Mouse (Mus musculus): ENCODE measurements around the gene Gtf3c1. TPM values are rescaled to one million over a fixed set of nuclear protein-coding genes. Genes with fewer than 3 reads are reported as not detected.
A peak's percentile ranks its signal among the peaks of the same experiment; 100 is the strongest.

Gene Gtf3c1
- polyA plus RNA-seq, 1 experiment from 2014 or later = 50.6 TPM

- Histone ChIP-seq H3K4me2 (replicated peaks) (no peak overlapping the region), H3K36me3 (peaks cover 86% of the 10 kb centered on the region), H3K9ac (replicated peaks) (no peak overlapping the region), H3K9me3 (no peaks in the 10 kb centered on the region), H3K27ac (replicated peaks) (no peak overlapping the region), H3K4me1 (no peaks in the 10 kb centered on the region), H3K4me3 (no peak overlapping the region), H3K27me3 (no peaks in the 10 kb centered on the region)
- no peak for ATAC-seq (ENCODE audit: low FRiP score, low read depth)
- whole genome bisulfite sequencing = 94% methylated on average over 4 of the region's 4 CpGs
These were observed 17.1 kb downstream of the Gtf3c1 start for GRCm38 (mm10) chr7:125690516-125690915.

- no peak overlapping the region for H3K4me3 ChIP-seq
- peaks cover 75% of the 10 kb centered on the region for H3K36me3 ChIP-seq
- no peaks in the 10 kb centered on the region for H3K9me3 ChIP-seq
- no peak overlapping the region for H3K9ac ChIP-seq (replicated peaks)
- no peaks in the 10 kb centered on the region for H3K27me3 ChIP-seq
- no peak overlapping the region for H3K4me2 ChIP-seq (replicated peaks)
- no peaks in the 10 kb centered on the region for H3K4me1 ChIP-seq
- 64% methylated on average over 9 of the region's 9 CpGs for WGBS
- no peak for ATAC-seq (ENCODE audit: low FRiP score, low read depth)
- no peak overlapping the region for H3K27ac ChIP-seq (replicated peaks)
These were observed 27.6 kb downstream of the Gtf3c1 start for GRCm38 (mm10) chr7:125679936-125680335.

- Histone ChIP-seq H3K4me3 (no peak overlapping the region), H3K27me3 (no peaks in the 10 kb centered on the region), H3K9ac (replicated peaks) (no peak overlapping the region), H3K4me1 (no peaks in the 10 kb centered on the region), H3K27ac (replicated peaks) (peak overlapping the region; percentile 7; the same call in 1 of the 2 replicates), H3K9me3 (no peaks in the 10 kb centered on the region), H3K36me3 (peaks cover 76% of the 10 kb centered on the region), H3K4me2 (replicated peaks) (no peak overlapping the region)
- 63% methylated on average over 8 of the region's 8 CpGs for WGBS
- no peak for ATAC-seq (ENCODE audit: low FRiP score, low read depth)
These were observed 28.8 kb downstream of the Gtf3c1 start for GRCm38 (mm10) chr7:125678756-125679155.

- Histone ChIP-seq H3K9ac (replicated peaks) (no peak overlapping the region), H3K36me3 (peaks cover 99% of the 10 kb centered on the region), H3K27ac (replicated peaks) (no peak overlapping the region), H3K27me3 (no peaks in the 10 kb centered on the region), H3K9me3 (no peaks in the 10 kb centered on the region), H3K4me2 (replicated peaks) (no peak overlapping the region), H3K4me1 (no peaks in the 10 kb centered on the region), H3K4me3 (no peak overlapping the region)
- no peak for ATAC-seq (ENCODE audit: low FRiP score, low read depth)
- WGBS = 87% methylated on average over 2 of the region's 2 CpGs
These were observed 32.7 kb downstream of the Gtf3c1 start for GRCm38 (mm10) chr7:125674916-125675315.

GRCm38 (mm10) chr7:125671396-125671795 is 36.2 kb downstream of the Gtf3c1 start:
- Histone ChIP-seq H3K4me3 (no peak overlapping the region), H3K36me3 (peaks cover 99% of the 10 kb centered on the region), H3K9me3 (no peaks in the 10 kb centered on the region), H3K4me2 (replicated peaks) (no peak overlapping the region), H3K9ac (replicated peaks) (no peak overlapping the region), H3K27ac (replicated peaks) (no peak overlapping the region), H3K27me3 (no peaks in the 10 kb centered on the region), H3K4me1 (no peaks in the 10 kb centered on the region)
- no peak for ATAC-seq (ENCODE audit: low FRiP score, low read depth)
- 91% methylated on average over 8 of the region's 8 CpGs for WGBS

- no peaks in the 10 kb centered on the region for H3K4me1 ChIP-seq
- no peak overlapping the region for H3K9ac ChIP-seq (replicated peaks)
- no peak overlapping the region for H3K4me2 ChIP-seq (replicated peaks)
- no peaks in the 10 kb centered on the region for H3K27me3 ChIP-seq
- 93% methylated on average over 6 of the region's 6 CpGs for WGBS
- no peak overlapping the region for H3K27ac ChIP-seq (replicated peaks)
- peaks cover 99% of the 10 kb centered on the region for H3K36me3 ChIP-seq
- no peaks in the 10 kb centered on the region for H3K9me3 ChIP-seq
- no peak for ATAC-seq (ENCODE audit: low FRiP score, low read depth)
- no peak overlapping the region for H3K4me3 ChIP-seq
These were observed 36.7 kb downstream of the Gtf3c1 start for GRCm38 (mm10) chr7:125670865-125671264.

GRCm38 (mm10) chr7:125663654-125664053 is 43.9 kb downstream of the Gtf3c1 start:
- no peak overlapping the region for H3K4me2 ChIP-seq (replicated peaks)
- H3K4me3 ChIP-seq = no peak overlapping the region
- no peak overlapping the region for H3K27ac ChIP-seq (replicated peaks)
- no peak overlapping the region for H3K9ac ChIP-seq (replicated peaks)
- WGBS = 92% methylated on average over 3 of the region's 3 CpGs
- no peaks in the 10 kb centered on the region for H3K27me3 ChIP-seq
- no peak for ATAC-seq (ENCODE audit: low FRiP score, low read depth)
- H3K4me1 ChIP-seq = no peaks in the 10 kb centered on the region
- peaks cover 98% of the 10 kb centered on the region for H3K36me3 ChIP-seq
- no peaks in the 10 kb centered on the region for H3K9me3 ChIP-seq

- H3K36me3 ChIP-seq = peaks cover 98% of the 10 kb centered on the region
- no peaks in the 10 kb centered on the region for H3K9me3 ChIP-seq
- ATAC-seq (ENCODE audit: low FRiP score, low read depth) = no peak
- H3K27me3 ChIP-seq = no peaks in the 10 kb centered on the region
- no peaks in the 10 kb centered on the region for H3K4me1 ChIP-seq
- H3K4me3 ChIP-seq = no peak overlapping the region
- no peak overlapping the region for H3K27ac ChIP-seq (replicated peaks)
- H3K9ac ChIP-seq (replicated peaks) = no peak overlapping the region
- H3K4me2 ChIP-seq (replicated peaks) = no peak overlapping the region
- 96% methylated on average over 6 of the region's 6 CpGs for WGBS
These were observed 50.1 kb downstream of the Gtf3c1 start for GRCm38 (mm10) chr7:125657511-125657910.

GRCm38 (mm10) chr7:125649013-125649412 is 58.6 kb downstream of the Gtf3c1 start:
- Histone ChIP-seq H3K9me3 (no peaks in the 10 kb centered on the region), H3K9ac (replicated peaks) (no peak overlapping the region), H3K4me3 (no peak overlapping the region), H3K27me3 (no peaks in the 10 kb centered on the region), H3K36me3 (peaks cover 98% of the 10 kb centered on the region), H3K4me1 (no peaks in the 10 kb centered on the region), H3K27ac (replicated peaks) (no peak overlapping the region), H3K4me2 (replicated peaks) (no peak overlapping the region)
- WGBS = 96% methylated on average over 1 of the region's 1 CpGs
- ATAC-seq (ENCODE audit: low FRiP score, low read depth) = no peak

GRCm38 (mm10) chr7:125645413-125645812 is 62.2 kb downstream of the Gtf3c1 start:
- H3K4me3 ChIP-seq = no peak overlapping the region

GRCm38 (mm10) chr7:125643880-125644279 is 63.7 kb downstream of the Gtf3c1 start:
- no peak for ATAC-seq (ENCODE audit: low FRiP score, low read depth)
- WGBS = 90% methylated on average over 6 of the region's 6 CpGs

More at GRCm38 (mm10) chr7:125645413-125645812, 62.2 kb downstream of the Gtf3c1 start:
- ATAC-seq (ENCODE audit: low FRiP score, low read depth) = no peak
- H3K27me3 ChIP-seq = no peaks in the 10 kb centered on the region
- no peaks in the 10 kb centered on the region for H3K4me1 ChIP-seq
- H3K27ac ChIP-seq (replicated peaks) = no peak overlapping the region
- no peaks in the 10 kb centered on the region for H3K9me3 ChIP-seq
- H3K4me2 ChIP-seq (replicated peaks) = no peak overlapping the region
- no peak overlapping the region for H3K9ac ChIP-seq (replicated peaks)
- 95% methylated on average over 7 of the region's 7 CpGs for WGBS
- peaks cover 99% of the 10 kb centered on the region for H3K36me3 ChIP-seq

GRCm38 (mm10) chr7:125638870-125639386 is 68.7 kb downstream of the Gtf3c1 start:
- WGBS = 43% methylated on average over 9 of the region's 9 CpGs
- Histone ChIP-seq H3K36me3 (peaks cover 44% of the 10 kb centered on the region), H3K4me2 (replicated peaks) (no peak overlapping the region), H3K4me1 (peaks cover 4% of the 10 kb centered on the region; the same call in 1 of the 2 replicates), H3K4me3 (no peak overlapping the region), H3K9me3 (no peaks in the 10 kb centered on the region), H3K27me3 (no peaks in the 10 kb centered on the region), H3K9ac (replicated peaks) (no peak overlapping the region; the same call in 1 of the 2 replicates), H3K27ac (replicated peaks) (peak overlapping the region; percentile 75)
- peak; percentile 67 for ATAC-seq (ENCODE audit: low FRiP score, low read depth)

More at GRCm38 (mm10) chr7:125643880-125644279, 63.7 kb downstream of the Gtf3c1 start:
- Histone ChIP-seq H3K9me3 (no peaks in the 10 kb centered on the region), H3K4me2 (replicated peaks) (no peak overlapping the region), H3K27me3 (no peaks in the 10 kb centered on the region), H3K9ac (replicated peaks) (no peak overlapping the region), H3K4me1 (peaks cover 4% of the 10 kb centered on the region; the same call in 1 of the 2 replicates), H3K27ac (replicated peaks) (no peak overlapping the region), H3K36me3 (peaks cover 94% of the 10 kb centered on the region), H3K4me3 (no peak overlapping the region)

GRCm38 (mm10) chr7:125638376-125638775 is 69.2 kb downstream of the Gtf3c1 start:
- Histone ChIP-seq H3K36me3 (peaks cover 39% of the 10 kb centered on the region), H3K4me1 (peaks cover 4% of the 10 kb centered on the region; the same call in 1 of the 2 replicates), H3K27me3 (no peaks in the 10 kb centered on the region), H3K4me3 (no peak overlapping the region), H3K27ac (replicated peaks) (no peak overlapping the region), H3K4me2 (replicated peaks) (no peak overlapping the region), H3K9ac (replicated peaks) (no peak overlapping the region), H3K9me3 (no peaks in the 10 kb centered on the region)
- 74% methylated on average over 6 of the region's 6 CpGs for WGBS
- no peak for ATAC-seq (ENCODE audit: low FRiP score, low read depth)
